In the genomic region with DNA sequence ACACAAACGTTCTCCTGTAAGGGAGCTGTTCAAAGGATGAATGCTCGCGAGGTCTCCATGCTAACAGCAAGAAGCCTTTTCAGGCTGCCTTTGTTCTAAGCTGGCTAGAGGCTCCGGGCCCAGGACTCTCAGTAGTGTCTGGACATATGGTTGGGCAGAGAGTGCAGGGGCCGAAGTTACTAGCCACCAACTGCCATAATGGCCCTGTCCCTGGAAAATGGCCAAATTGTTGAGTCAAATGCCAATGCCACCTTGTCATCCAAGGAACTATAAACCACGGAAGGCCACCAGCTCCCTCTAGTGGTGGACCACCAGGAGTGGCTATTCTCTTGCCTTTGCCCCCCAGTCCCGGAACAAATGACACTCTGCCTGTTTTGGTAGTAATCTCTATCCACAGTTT, we compare ENCODE assay signal across 8 mouse cellular contexts.
DNase-seq lines count a peak whose midpoint lies in the region; ATAC-seq and TF ChIP-seq lines count a peak whose summit lies in the region.

No protein-coding gene starts in this region.

- no peaks in the 10 kb centered on the region for H3K4me1 ChIP-seq in liver, embryonic 11.5 days (replicated peaks; ENCODE audit: control insufficient read depth, insufficient read depth, low read length)
- no peaks in the 10 kb centered on the region for H3K4me1 ChIP-seq in embryonic facial prominence, embryonic 10.5 days
- H3K4me1 ChIP-seq in hindbrain, postnatal 0 days (ENCODE audit: insufficient read depth, low read length) = no peaks in the 10 kb centered on the region
- no peaks in the 10 kb centered on the region for H3K4me1 ChIP-seq in olfactory bulb, adult 2 months (ENCODE audit: control insufficient read depth, insufficient read depth, low read length)

- TF ChIP-seq CTCF in hindbrain, postnatal 0 days (IDR thresholded peaks at IDR 0.05; ENCODE audit: low read depth) = peak; percentile 88
- TF ChIP-seq CTCF in olfactory bulb, adult 2 months (IDR thresholded peaks at IDR 0.05; ENCODE audit: insufficient read depth, low read depth, low read length) = peak; percentile 43; the same call in 1 of the 2 replicates

- intact Hi-C loops in left cerebral cortex, postnatal 36 days (cut with DNase I) = no loop called here

- 55% methylated on average over 7 of the region's 7 CpGs for WGBS in liver, embryonic 11.5 days
- WGBS in embryonic facial prominence, embryonic 10.5 days = 50% methylated on average over 7 of the region's 7 CpGs
- WGBS in hindbrain, postnatal 0 days = 21% methylated on average over 7 of the region's 7 CpGs
- 16% methylated on average over 7 of the region's 7 CpGs for WGBS in olfactory bulb, adult 2 months

- DNase-seq in liver = peak; percentile 36
- DNase-seq in liver, embryonic 11.5 days (ENCODE audit: low spot score) = no peak
- peak; percentile 84 to 89 for DNase-seq in adrenal gland, postnatal 36 days
- DNase-seq in embryonic facial prominence, embryonic 10.5 days (ENCODE audit: low spot score) = peak; percentile 62
- peak; percentile 92 for DNase-seq in hindbrain, postnatal 0 days (ENCODE audit: low spot score)
- DNase-seq in left cerebral cortex, postnatal 36 days (ENCODE audit: low spot score in 2 of 2) = peak; percentile 49 to 58

- H3K9me3 ChIP-seq in liver, embryonic 11.5 days (ENCODE audit: control insufficient read depth, low read length) = no peaks in the 10 kb centered on the region
- H3K9me3 ChIP-seq in embryonic facial prominence, embryonic 10.5 days = no peaks in the 10 kb centered on the region
- H3K9me3 ChIP-seq in hindbrain, postnatal 0 days (ENCODE audit: low read length) = no peaks in the 10 kb centered on the region

- no peak overlapping the region for H3K4me3 ChIP-seq in liver, embryonic 11.5 days (ENCODE audit: low read depth, low read length)
- H3K4me3 ChIP-seq in embryonic facial prominence, embryonic 10.5 days = no peak overlapping the region
- no peak overlapping the region for H3K4me3 ChIP-seq in hindbrain, postnatal 0 days (ENCODE audit: low read length)
- no peak overlapping the region for H3K4me3 ChIP-seq in olfactory bulb, adult 2 months (ENCODE audit: insufficient read depth, low read depth, low read length)

- TF ChIP-seq POLR2A in olfactory bulb, adult 2 months (IDR thresholded peaks at IDR 0.05; ENCODE audit: insufficient read depth, low read depth, low read length) = no peak

- no peak overlapping the region for H3K27ac ChIP-seq in liver, embryonic 11.5 days (ENCODE audit: low read depth, low read length)
- no peak overlapping the region for H3K27ac ChIP-seq in embryonic facial prominence, embryonic 10.5 days (replicated peaks)
- H3K27ac ChIP-seq in hindbrain, postnatal 0 days = no peak overlapping the region
- no peak overlapping the region for H3K27ac ChIP-seq in olfactory bulb, adult 2 months (ENCODE audit: insufficient read depth, low read depth, low read length)

- no peak overlapping the region for H3K4me2 ChIP-seq in liver, embryonic 11.5 days
- H3K4me2 ChIP-seq in hindbrain, postnatal 0 days (ENCODE audit: low read depth, low read length) = no peak overlapping the region

- H3K36me3 ChIP-seq in liver, embryonic 11.5 days (ENCODE audit: control insufficient read depth, insufficient read depth, low read length) = no peaks in the 10 kb centered on the region
- no peaks in the 10 kb centered on the region for H3K36me3 ChIP-seq in embryonic facial prominence, embryonic 10.5 days (replicated peaks)
- no peaks in the 10 kb centered on the region for H3K36me3 ChIP-seq in hindbrain, postnatal 0 days (ENCODE audit: insufficient read depth, low read length)

- no peak for ATAC-seq in liver, embryonic 11.5 days (replicated peaks; ENCODE audit: low FRiP score)
- peak; percentile 96 for ATAC-seq in hindbrain, postnatal 0 days
- no peak for ATAC-seq in monocyte, adult 5-6 weeks (replicated peaks; ENCODE audit: insufficient number of reproducible peaks, low FRiP score, low TSS enrichment, poor library complexity, severe bottlenecking)

- no peaks in the 10 kb centered on the region for H3K27me3 ChIP-seq in liver, embryonic 11.5 days (replicated peaks; ENCODE audit: control insufficient read depth, insufficient read depth, low read length)
- no peaks in the 10 kb centered on the region for H3K27me3 ChIP-seq in embryonic facial prominence, embryonic 10.5 days (replicated peaks; ENCODE audit: low read depth, poor library complexity, severe bottlenecking)
- H3K27me3 ChIP-seq in hindbrain, postnatal 0 days (ENCODE audit: insufficient read depth, low read length) = no peaks in the 10 kb centered on the region

- H3K9ac ChIP-seq in liver, embryonic 11.5 days (ENCODE audit: low read depth, low read length) = no peak overlapping the region
- no peak overlapping the region for H3K9ac ChIP-seq in hindbrain, postnatal 0 days (replicated peaks; ENCODE audit: low read length)
